Comparison of ENCODE assay signal across 9 mouse cellular contexts in the genomic region with DNA sequence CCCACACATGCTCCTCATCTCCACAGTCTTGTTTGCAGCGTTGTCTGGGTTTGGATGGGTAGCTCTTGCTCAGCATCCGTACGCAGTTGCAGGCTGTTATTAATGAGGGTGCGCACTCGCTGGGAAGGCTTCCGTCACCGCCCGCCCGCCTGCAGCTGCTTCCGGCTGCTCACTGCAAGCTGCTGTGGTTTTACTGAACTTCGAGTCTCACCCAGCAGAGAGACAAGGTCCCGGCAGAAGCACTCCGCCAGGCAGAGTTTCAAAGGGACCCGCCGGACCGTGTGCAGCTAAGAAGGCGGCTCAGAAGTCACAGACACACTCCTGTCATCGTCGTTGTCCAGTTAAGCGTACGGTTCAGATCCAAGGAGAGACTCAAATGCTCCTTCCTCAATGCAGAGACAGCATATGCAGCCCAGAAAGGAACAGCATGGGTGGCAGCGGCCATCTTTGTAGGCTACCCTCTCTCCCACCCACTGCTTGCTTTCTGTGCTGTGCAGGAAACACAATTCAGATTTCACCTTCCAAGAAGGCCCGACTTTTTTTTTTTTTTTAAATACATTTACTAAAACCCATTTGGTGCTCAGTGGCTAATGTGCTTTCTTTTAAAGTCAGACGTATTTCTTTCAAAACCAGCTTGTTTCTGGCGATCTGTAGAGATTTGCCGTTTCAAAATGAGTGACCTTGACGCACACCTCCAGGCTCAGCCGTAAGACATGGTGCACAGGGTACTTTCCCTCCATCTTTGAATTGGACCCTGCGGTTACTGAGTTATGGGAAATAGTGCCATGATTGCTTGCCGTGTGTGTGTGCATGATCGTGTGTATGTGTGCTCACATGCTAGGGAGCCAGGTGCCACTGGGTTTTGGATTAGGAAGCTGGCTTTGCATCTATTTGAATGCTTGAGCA.
DNase-seq lines count a peak whose midpoint lies in the region; ATAC-seq lines count a peak whose summit lies in the region.
"Had no signal": no experiment of that assay in that cellular context is flagged by ENCODE, and none has a peak within 500 bp of the region (broad histone marks: within the 10 kb centered on the region; RNA-seq: fewer than 3 reads in every experiment).

No protein-coding gene starts in this region.

- no peak overlapping the region for H3K9ac ChIP-seq in embryonic facial prominence, embryonic 14.5 days (ENCODE audit: low read depth, low read length)
- H3K9ac ChIP-seq: liver, embryonic 14.5 days had no signal

- H3K4me2 ChIP-seq in embryonic facial prominence, embryonic 14.5 days (ENCODE audit: low read depth, low read length), result no peak overlapping the region

- no peaks in the 10 kb centered on the region for H3K27me3 ChIP-seq in embryonic facial prominence, embryonic 14.5 days (replicated peaks; ENCODE audit: control insufficient read depth, insufficient read depth, low read length)
- H3K27me3 ChIP-seq in megakaryocyte, embryonic 14.5 days (replicated peaks), result no peaks in the 10 kb centered on the region

- no peaks in the 10 kb centered on the region for H3K9me3 ChIP-seq in embryonic facial prominence, embryonic 14.5 days (ENCODE audit: control insufficient read depth, low read length)
- H3K9me3 ChIP-seq in megakaryocyte, embryonic 14.5 days, result peaks cover 2% of the 10 kb centered on the region; the same call in 1 of the 2 replicates

- H3K4me1 ChIP-seq in embryonic facial prominence, embryonic 14.5 days (ENCODE audit: control insufficient read depth, insufficient read depth, low read length), result peaks cover 26% of the 10 kb centered on the region
- no peaks in the 10 kb centered on the region for H3K4me1 ChIP-seq in megakaryocyte, embryonic 14.5 days

- H3K4me3 ChIP-seq in embryonic facial prominence, embryonic 14.5 days (ENCODE audit: low read depth, low read length), result no peak overlapping the region
- H3K4me3 ChIP-seq in megakaryocyte, embryonic 14.5 days (replicated peaks), result peak overlapping the region; percentile 77

- 0 out of 2 replicates have a peak, but pooled peaks have one; percentile 13 for ATAC-seq in embryonic facial prominence, embryonic 14.5 days (ENCODE audit: low read depth)

- 77% methylated on average over 31 of the region's 31 CpGs for WGBS in embryonic facial prominence, embryonic 14.5 days

- peak overlapping the region; percentile 63 for H3K27ac ChIP-seq in embryonic facial prominence, embryonic 14.5 days (replicated peaks; ENCODE audit: low read depth, low read length)
- H3K27ac ChIP-seq: liver, embryonic 14.5 days had no signal

- H3K36me3 ChIP-seq in embryonic facial prominence, embryonic 14.5 days (ENCODE audit: control insufficient read depth, insufficient read depth, low read length), result no peaks in the 10 kb centered on the region
- no peaks in the 10 kb centered on the region for H3K36me3 ChIP-seq in megakaryocyte, embryonic 14.5 days (replicated peaks; ENCODE audit: low read length)

- peak; percentile 24 to 26 for DNase-seq in cerebellum, postnatal 25 days
- DNase-seq in cerebellum, adult 8-10 months, result no peak
- DNase-seq in A20 (ENCODE audit: low read depth, low spot score) (peak; percentile 82), adipocyte (ENCODE audit: low spot score) (no peak)
- no peak for DNase-seq in embryonic facial prominence, embryonic 14.5 days (ENCODE audit: low spot score)
- DNase-seq in adrenal gland, postnatal 10 days, result no peak
- no peak for DNase-seq in frontal cortex, postnatal 14 days (ENCODE audit: low spot score in 2 of 2)

Comparison
In these comparisons a context has a peak if more than half of its experiments do, and no peak if none do; other contexts are left out.
1. DNase-seq: peak in cerebellum, postnatal 25 days (2 of 2) and A20 (single experiment); none in cerebellum, adult 8-10 months (single experiment), embryonic facial prominence, embryonic 14.5 days (single experiment), adrenal gland, postnatal 10 days (single experiment), frontal cortex, postnatal 14 days (0 of 2) and adipocyte (single experiment).